Mouse (Mus musculus): ENCODE data around the gene 9930022D16Rik.
A peak's percentile ranks its signal among the peaks of the same experiment; 100 is the strongest.

Gene 9930022D16Rik

GRCm38 (mm10) chr11:109458165-109458564 is 44.4 kb downstream of the 9930022D16Rik start:
- DNase-seq, result no peak

- no peak for DNase-seq
Measured at GRCm38 (mm10) chr11:109460586-109460985, 46.9 kb downstream of the 9930022D16Rik start.

- peak; percentile 49 for DNase-seq
Measured at GRCm38 (mm10) chr11:109465068-109465467, 51.4 kb downstream of the 9930022D16Rik start.

- no peak for DNase-seq
Measured at GRCm38 (mm10) chr11:109466987-109467386, 53.3 kb downstream of the 9930022D16Rik start.

- no peak for DNase-seq
Measured at GRCm38 (mm10) chr11:109468133-109468532, 54.4 kb downstream of the 9930022D16Rik start.

Data from liver (tissue).